Mouse (Mus musculus) heart, postnatal 10 days (tissue): Measurements from ENCODE around the gene Atp5mpl. TPM values are rescaled to one million over a fixed set of nuclear protein-coding genes. Genes with fewer than 3 reads are reported as not detected.

Experiments
- DNase-seq, 2 experiments: peaks; one replicate each; pipeline ENCODE4 v3.0.0; 2021
- intact Hi-C: fragments of 180-260 bp; cut with DNase I; formaldehyde crosslinking; loops from one replicate; pipeline ENCODE4 v1.15.1; 2025
- total RNA-seq, 2 experiments: library from RNA; stranded (reverse); gene quantifications; 2 replicates each; pipeline ENCODE4 v1.2.3; 2021

Atp5mpl gene
- total RNA-seq, 2 experiments from 2014 or later: 1,429 to 1,432 TPM

GRCm38 (mm10) chr12:111916514-111917217 lies 50.1 kb downstream of the Atp5mpl start:
- intact Hi-C loops: loop anchor here (2.0 kb wide), 1 partner anchor 28 kb away; no protein-coding TSS in a partner anchor
- DNase-seq: peak in 1 of 2 experiments; percentile 34

- intact Hi-C loops: loop anchor here (2.0 kb wide), 1 partner anchor 29 kb away; no protein-coding TSS in a partner anchor
- no peak for DNase-seq
Observed at GRCm38 (mm10) chr12:111915781-111916180, 51.0 kb downstream of the Atp5mpl start.

- intact Hi-C loops: no loop called here
- DNase-seq: no peak
Observed at GRCm38 (mm10) chr12:111914031-111914430, 52.7 kb downstream of the Atp5mpl start.

- DNase-seq: no peak
- intact Hi-C loops: no loop called here
Observed at GRCm38 (mm10) chr12:111912802-111913201, 54.0 kb downstream of the Atp5mpl start.

- intact Hi-C loops: no loop called here
- no peak for DNase-seq
Observed at GRCm38 (mm10) chr12:111911796-111912195, 55.0 kb downstream of the Atp5mpl start.

Other genes with a start within 250 kb of the Atp5mpl start
- 100 to 1,000 TPM; 151 to 166 TPM for gene Klc1, start 208.1 kb downstream of the Atp5mpl start, total RNA-seq
- gene Xrcc3, start 153.1 kb downstream of the Atp5mpl start, total RNA-seq: 1 to 10 TPM; 3.5 to 4.0 TPM
- 10 to 100 TPM; 44.5 to 53.2 TPM for gene Zfyve21, start 152.8 kb downstream of the Atp5mpl start, total RNA-seq
- gene Ppp1r13b, start 58.9 kb downstream of the Atp5mpl start, total RNA-seq: 10 to 100 TPM; 23.4 to 26.8 TPM
- under 1 TPM; 0.15 to 0.26 TPM for gene Tdrd9, start 4.6 kb upstream of the Atp5mpl start, total RNA-seq
- under 1 TPM; 0.26 to 0.64 TPM for gene Rd3l, start 14.3 kb upstream of the Atp5mpl start, total RNA-seq
- 1 to 10 TPM; 1.5 to 2.9 TPM for gene Aspg, start 139.7 kb upstream of the Atp5mpl start, total RNA-seq
- 10 to 100 TPM; 33.4 to 33.5 TPM for gene Kif26a, start 179.2 kb upstream of the Atp5mpl start, total RNA-seq